Mouse (Mus musculus) spleen, adult 2 months (tissue): ENCODE measurements around the gene Slc39a11.

Source experiments
- CTCF ChIP-seq: fragments of 200-500 bp; IDR thresholded peaks from 2 replicates; pipeline ENCODE4 v1.5.1; 2011; ENCODE audit warnings: mild to moderate bottlenecking, inconsistent platforms; ENCODE audit not compliant: insufficient read depth, insufficient read length, insufficient replicate concordance; ENCODE audit errors: extremely low read depth
- POLR2A ChIP-seq: fragments of 200-500 bp; IDR thresholded peaks from 2 replicates; pipeline ENCODE4 v1.6.1; 2011; ENCODE audit warnings: low read depth, low read length, inconsistent platforms

- no peak for TF ChIP-seq POLR2A
- no peak for TF ChIP-seq CTCF
Observed at GRCm38 (mm10) chr11:113630642-113631041, 19.2 kb downstream of the Slc39a11 start.
